Mouse (Mus musculus) olfactory bulb, adult 2 months (tissue): ENCODE measurements around the gene Gfod1.

ENCODE experiments used
- CTCF ChIP-seq: fragments of 200-500 bp; IDR thresholded peaks from 2 replicates; pipeline ENCODE4 v1.5.1; 2012; ENCODE audit warnings: low read depth, mild to moderate bottlenecking, low read length, moderate library complexity; ENCODE audit not compliant: insufficient read depth
- POLR2A ChIP-seq: fragments of 200-500 bp; IDR thresholded peaks from 2 replicates; pipeline ENCODE4 v1.6.1; 2012; ENCODE audit warnings: mild to moderate bottlenecking, low read depth, low read length, moderate library complexity; ENCODE audit not compliant: insufficient read depth

- no peak for TF ChIP-seq POLR2A
- no peak for TF ChIP-seq CTCF
Measured at GRCm38 (mm10) chr13:43267216-43267615, 36.8 kb downstream of the Gfod1 start.
